Mouse (Mus musculus): ENCODE measurements at regions not wholly inside any gene's neighbourhood (a gene's known extent, or its start where the extent isn't known, plus 50 kb on each side); places are given as distances from the start of the nearest gene placed in this dataset.

GRCm38 (mm10) chr8:24335709-24336108 lies 389.9 kb downstream of the Adam3 start:
- WGBS: 63% methylated on average over 5 of the region's 5 CpGs
- Histone ChIP-seq H3K4me3 (ENCODE audit: insufficient read depth, low read depth, low read length) (no peak overlapping the region), H3K4me1 (ENCODE audit: control insufficient read depth, insufficient read depth, low read length) (no peaks in the 10 kb centered on the region), H3K27ac (ENCODE audit: insufficient read depth, low read depth, low read length) (no peak overlapping the region)
- TF ChIP-seq CTCF (IDR thresholded peaks at IDR 0.05; ENCODE audit: insufficient read depth, low read depth, low read length) (no peak), POLR2A (IDR thresholded peaks at IDR 0.05; ENCODE audit: insufficient read depth, low read depth, low read length) (no peak)

GRCm38 (mm10) chr8:24333705-24334104 lies 391.9 kb downstream of the Adam3 start:
- Histone ChIP-seq H3K27ac (ENCODE audit: insufficient read depth, low read depth, low read length) (no peak overlapping the region), H3K4me3 (ENCODE audit: insufficient read depth, low read depth, low read length) (no peak overlapping the region), H3K4me1 (ENCODE audit: control insufficient read depth, insufficient read depth, low read length) (no peaks in the 10 kb centered on the region)
- 70% methylated on average over 4 of the region's 4 CpGs for WGBS
- TF ChIP-seq CTCF (IDR thresholded peaks at IDR 0.05; ENCODE audit: insufficient read depth, low read depth, low read length): no peak
- TF ChIP-seq POLR2A (IDR thresholded peaks at IDR 0.05; ENCODE audit: insufficient read depth, low read depth, low read length): no peak

GRCm38 (mm10) chr8:24310893-24311292 lies 414.8 kb downstream of the Adam3 start:
- TF ChIP-seq POLR2A (IDR thresholded peaks at IDR 0.05; ENCODE audit: insufficient read depth, low read depth, low read length): no peak
- no peak for TF ChIP-seq CTCF (IDR thresholded peaks at IDR 0.05; ENCODE audit: insufficient read depth, low read depth, low read length)
- Histone ChIP-seq H3K4me3 (ENCODE audit: insufficient read depth, low read depth, low read length) (no peak overlapping the region), H3K4me1 (ENCODE audit: control insufficient read depth, insufficient read depth, low read length) (no peaks in the 10 kb centered on the region), H3K27ac (ENCODE audit: insufficient read depth, low read depth, low read length) (no peak overlapping the region)
- WGBS: 34% methylated on average over 4 of the region's 4 CpGs

GRCm38 (mm10) chr8:24294565-24294964 lies 431.1 kb downstream of the Adam3 start:
- no peak overlapping the region for H3K27ac ChIP-seq (ENCODE audit: insufficient read depth, low read depth, low read length)
- H3K4me3 ChIP-seq (ENCODE audit: insufficient read depth, low read depth, low read length): no peak overlapping the region
- 79% methylated on average over 1 of the region's 1 CpGs for WGBS
- no peaks in the 10 kb centered on the region for H3K4me1 ChIP-seq (ENCODE audit: control insufficient read depth, insufficient read depth, low read length)
- TF ChIP-seq CTCF (IDR thresholded peaks at IDR 0.05; ENCODE audit: insufficient read depth, low read depth, low read length): no peak
- no peak for TF ChIP-seq POLR2A (IDR thresholded peaks at IDR 0.05; ENCODE audit: insufficient read depth, low read depth, low read length)

GRCm38 (mm10) chr8:24287861-24288260 lies 437.8 kb downstream of the Adam3 start:
- 93% methylated on average over 6 of the region's 6 CpGs for whole genome bisulfite sequencing
- no peak for TF ChIP-seq CTCF (IDR thresholded peaks at IDR 0.05; ENCODE audit: insufficient read depth, low read depth, low read length)
- no peak for TF ChIP-seq POLR2A (IDR thresholded peaks at IDR 0.05; ENCODE audit: insufficient read depth, low read depth, low read length)
- Histone ChIP-seq H3K4me3 (ENCODE audit: insufficient read depth, low read depth, low read length) (no peak overlapping the region), H3K27ac (ENCODE audit: insufficient read depth, low read depth, low read length) (no peak overlapping the region), H3K4me1 (ENCODE audit: control insufficient read depth, insufficient read depth, low read length) (no peaks in the 10 kb centered on the region)

GRCm38 (mm10) chr8:24284966-24285365 lies 440.7 kb downstream of the Adam3 start:
- no peak overlapping the region for H3K27ac ChIP-seq (ENCODE audit: insufficient read depth, low read depth, low read length)
- no peaks in the 10 kb centered on the region for H3K4me1 ChIP-seq (ENCODE audit: control insufficient read depth, insufficient read depth, low read length)
- no peak for TF ChIP-seq CTCF (IDR thresholded peaks at IDR 0.05; ENCODE audit: insufficient read depth, low read depth, low read length)
- no peak overlapping the region for H3K4me3 ChIP-seq (ENCODE audit: insufficient read depth, low read depth, low read length)
- WGBS: 82% methylated on average over 2 of the region's 2 CpGs

GRCm38 (mm10) chr8:24283901-24284405 lies 441.7 kb downstream of the Adam3 start:
- Histone ChIP-seq H3K4me1 (ENCODE audit: control insufficient read depth, insufficient read depth, low read length) (no peaks in the 10 kb centered on the region), H3K4me3 (ENCODE audit: insufficient read depth, low read depth, low read length) (no peak overlapping the region), H3K27ac (ENCODE audit: insufficient read depth, low read depth, low read length) (no peak overlapping the region)
- 82% methylated on average over 3 of the region's 3 CpGs for WGBS
- no peak for TF ChIP-seq CTCF (IDR thresholded peaks at IDR 0.05; ENCODE audit: insufficient read depth, low read depth, low read length)
- TF ChIP-seq POLR2A (IDR thresholded peaks at IDR 0.05; ENCODE audit: insufficient read depth, low read depth, low read length): no peak

- no peak overlapping the region for H3K4me3 ChIP-seq (ENCODE audit: insufficient read depth, low read depth, low read length)
- no peak overlapping the region for H3K27ac ChIP-seq (ENCODE audit: insufficient read depth, low read depth, low read length)
- H3K4me1 ChIP-seq (ENCODE audit: control insufficient read depth, insufficient read depth, low read length): no peaks in the 10 kb centered on the region
- TF ChIP-seq CTCF (IDR thresholded peaks at IDR 0.05; ENCODE audit: insufficient read depth, low read depth, low read length) (no peak), POLR2A (IDR thresholded peaks at IDR 0.05; ENCODE audit: insufficient read depth, low read depth, low read length) (no peak)
- 71% methylated on average over 4 of the region's 4 CpGs for WGBS
Measured at GRCm38 (mm10) chr8:24280296-24280695, 445.4 kb downstream of the Adam3 start.

- WGBS: 85% methylated on average over 8 of the region's 8 CpGs
- Histone ChIP-seq H3K4me1 (ENCODE audit: control insufficient read depth, insufficient read depth, low read length) (no peaks in the 10 kb centered on the region), H3K27ac (ENCODE audit: insufficient read depth, low read depth, low read length) (no peak overlapping the region), H3K4me3 (ENCODE audit: insufficient read depth, low read depth, low read length) (no peak overlapping the region)
- TF ChIP-seq CTCF (IDR thresholded peaks at IDR 0.05; ENCODE audit: insufficient read depth, low read depth, low read length) (no peak), POLR2A (IDR thresholded peaks at IDR 0.05; ENCODE audit: insufficient read depth, low read depth, low read length) (no peak)
Measured at GRCm38 (mm10) chr8:24278391-24278790, 447.3 kb downstream of the Adam3 start.

GRCm38 (mm10) chr8:24261359-24261758 lies 464.3 kb downstream of the Adam3 start:
- TF ChIP-seq POLR2A (IDR thresholded peaks at IDR 0.05; ENCODE audit: insufficient read depth, low read depth, low read length) (no peak), CTCF (IDR thresholded peaks at IDR 0.05; ENCODE audit: insufficient read depth, low read depth, low read length) (no peak)
- no peak overlapping the region for H3K27ac ChIP-seq (ENCODE audit: insufficient read depth, low read depth, low read length)
- H3K4me3 ChIP-seq (ENCODE audit: insufficient read depth, low read depth, low read length): no peak overlapping the region
- H3K4me1 ChIP-seq (ENCODE audit: control insufficient read depth, insufficient read depth, low read length): no peaks in the 10 kb centered on the region
